Mouse (Mus musculus): ENCODE results near the gene Ros1. TPM values are rescaled to one million over a fixed set of nuclear protein-coding genes. Genes with fewer than 3 reads are reported as not detected.

Gene Ros1
- total and polyA plus RNA-seq, 3 experiments, result 0.02 TPM; not detected in 2

GRCm38 (mm10) chr10:52023213-52024052 is 171.6 kb downstream of the Ros1 start:
- Histone ChIP-seq H3K4me1 (ENCODE audit: control insufficient read depth, insufficient read depth, low read length) (no peaks in the 10 kb centered on the region), H3K4me3 (no peak overlapping the region), H3K79me2 (replicated peaks; ENCODE audit: control insufficient read depth, insufficient read depth, low read length) (no peaks in the 10 kb centered on the region), H3K36me3 (ENCODE audit: control insufficient read depth, insufficient read depth, low read length) (no peaks in the 10 kb centered on the region), H3K9ac (ENCODE audit: low read depth, low read length) (no peak overlapping the region), H3K27me3 (ENCODE audit: control insufficient read depth, insufficient read depth, low read length) (peaks cover 16% of the 10 kb centered on the region), H3K27ac (no peak overlapping the region)
- TF ChIP-seq CTCF (IDR thresholded peaks at IDR 0.05) (no peak), POLR2A (IDR thresholded peaks at IDR 0.05; ENCODE audit: insufficient read depth, low read depth, low read length) (no peak), EP300 (IDR thresholded peaks at IDR 0.05; ENCODE audit: insufficient read depth, low read depth, low read length) (no peak)
- intact Hi-C loops (cut with DNase I), result no loop called here
- DNase-seq, result peak; percentile 4 to 24
- WGBS, result 7% methylated on average over 17 of the region's 17 CpGs

GRCm38 (mm10) chr10:52022413-52023212 is 172.4 kb downstream of the Ros1 start, which contains the start of gene Vgll2:
Gene Vgll2 (plus strand): TSS chr10:52022502.
- no peaks in the 10 kb centered on the region for H3K36me3 ChIP-seq (ENCODE audit: control insufficient read depth, insufficient read depth, low read length)
- no peaks in the 10 kb centered on the region for H3K79me2 ChIP-seq (replicated peaks; ENCODE audit: control insufficient read depth, insufficient read depth, low read length)
- peak in 1 of 2 experiments; percentile 4 for DNase-seq
- H3K9ac ChIP-seq (ENCODE audit: low read depth, low read length), result no peak within 1 kb of the TSS
- H3K27ac ChIP-seq, result no peak within 1 kb of the TSS
- intact Hi-C loops (cut with DNase I), result no loop called here
- no peaks in the 10 kb centered on the region for H3K4me1 ChIP-seq (ENCODE audit: control insufficient read depth, insufficient read depth, low read length)
- peak within 1 kb of the TSS; percentile 26; the same call in 1 of the 2 replicates for H3K4me3 ChIP-seq
- peaks cover 12% of the 10 kb centered on the region for H3K27me3 ChIP-seq (ENCODE audit: control insufficient read depth, insufficient read depth, low read length)
- TF ChIP-seq EP300 (IDR thresholded peaks at IDR 0.05; ENCODE audit: insufficient read depth, low read depth, low read length), result no peak
- no peak for TF ChIP-seq POLR2A (IDR thresholded peaks at IDR 0.05; ENCODE audit: insufficient read depth, low read depth, low read length)
- no peak for TF ChIP-seq CTCF (IDR thresholded peaks at IDR 0.05)
- WGBS, result under 1% methylated on average over 60 of the region's 60 CpGs

DNA sequence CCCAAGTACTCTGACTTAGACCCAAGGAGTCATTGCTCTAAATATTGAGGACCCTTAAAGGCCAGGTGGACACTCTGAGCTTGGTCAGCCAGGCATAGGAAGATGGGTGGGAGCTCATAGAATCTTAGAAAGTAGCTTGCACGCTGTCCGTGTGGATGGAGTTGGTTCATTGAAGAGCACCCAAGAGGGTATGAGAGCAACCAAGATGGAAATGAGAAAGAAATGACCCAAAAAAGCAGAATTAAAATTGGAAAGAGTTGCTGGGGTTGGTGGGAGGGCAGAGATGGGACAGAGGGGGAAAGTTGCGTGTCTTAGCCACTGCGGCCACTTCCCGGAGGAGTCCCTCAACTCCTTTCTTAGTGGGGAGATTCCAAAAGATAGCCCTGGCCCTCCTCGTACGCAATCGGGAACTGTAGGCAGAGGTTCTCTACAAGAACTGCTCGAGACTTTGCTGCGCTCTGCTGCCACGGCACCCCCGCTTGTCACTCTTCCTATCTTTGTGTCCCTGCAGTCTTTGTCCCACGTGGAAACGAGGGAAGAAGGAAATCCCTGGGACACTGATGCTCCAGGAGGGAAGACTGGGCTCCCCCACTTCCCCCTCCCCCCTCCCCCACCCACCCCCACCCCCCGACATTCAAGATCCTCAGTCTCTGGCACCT is 173.2 kb downstream of the Ros1 start:
- intact Hi-C loops (cut with DNase I), result no loop called here
- Histone ChIP-seq H3K9ac (ENCODE audit: low read depth, low read length) (no peak overlapping the region), H3K27me3 (ENCODE audit: control insufficient read depth, insufficient read depth, low read length) (peaks cover 5% of the 10 kb centered on the region)

DNA sequence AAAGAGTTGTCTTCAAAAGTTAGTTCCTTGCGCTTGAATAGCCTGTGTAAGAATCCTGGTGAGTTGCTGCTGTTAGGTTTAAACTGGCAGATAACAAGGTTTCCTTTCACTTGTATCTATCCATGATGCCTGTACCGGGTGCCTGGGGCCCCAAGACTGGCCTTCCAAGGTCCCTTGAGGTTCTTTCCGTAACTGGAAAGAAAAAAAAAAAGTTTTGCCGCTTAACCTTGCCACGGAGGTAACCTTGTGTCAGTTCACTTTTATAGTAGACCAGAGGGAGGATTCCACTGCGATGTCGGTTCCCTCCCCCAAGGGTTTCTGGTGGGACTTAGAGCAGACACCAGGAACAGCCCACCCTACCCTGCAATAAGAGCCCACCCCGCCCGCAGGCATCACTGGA is 173.8 kb downstream of the Ros1 start:
- intact Hi-C loops (cut with DNase I), result no loop called here
- DNase-seq, result no peak
- no peak overlapping the region for H3K4me3 ChIP-seq
- no peak overlapping the region for H3K9ac ChIP-seq (ENCODE audit: low read depth, low read length)
- H3K27ac ChIP-seq, result no peak overlapping the region
- TF ChIP-seq CTCF (IDR thresholded peaks at IDR 0.05), result no peak
- no peak for TF ChIP-seq POLR2A (IDR thresholded peaks at IDR 0.05; ENCODE audit: insufficient read depth, low read depth, low read length)
- TF ChIP-seq EP300 (IDR thresholded peaks at IDR 0.05; ENCODE audit: insufficient read depth, low read depth, low read length), result no peak
- H3K79me2 ChIP-seq (replicated peaks; ENCODE audit: control insufficient read depth, insufficient read depth, low read length), result no peaks in the 10 kb centered on the region
- no peaks in the 10 kb centered on the region for H3K36me3 ChIP-seq (ENCODE audit: control insufficient read depth, insufficient read depth, low read length)
- 7% methylated on average over 9 of the region's 9 CpGs for WGBS
- no peaks in the 10 kb centered on the region for H3K4me1 ChIP-seq (ENCODE audit: control insufficient read depth, insufficient read depth, low read length)
- H3K27me3 ChIP-seq (ENCODE audit: control insufficient read depth, insufficient read depth, low read length), result peaks cover 3% of the 10 kb centered on the region

More for the DNA sequence above, 173.2 kb downstream of the Ros1 start:
- Histone ChIP-seq H3K27ac (no peak overlapping the region), H3K79me2 (replicated peaks; ENCODE audit: control insufficient read depth, insufficient read depth, low read length) (no peaks in the 10 kb centered on the region), H3K4me3 (no peak overlapping the region), H3K36me3 (ENCODE audit: control insufficient read depth, insufficient read depth, low read length) (no peaks in the 10 kb centered on the region), H3K4me1 (ENCODE audit: control insufficient read depth, insufficient read depth, low read length) (no peaks in the 10 kb centered on the region)
- TF ChIP-seq CTCF (IDR thresholded peaks at IDR 0.05), result no peak
- 2% methylated on average over 15 of the region's 15 CpGs for WGBS
- DNase-seq, result no peak

- intact Hi-C loops (cut with DNase I), result no loop called here
- no peak for TF ChIP-seq CTCF (IDR thresholded peaks at IDR 0.05)
- TF ChIP-seq EP300 (IDR thresholded peaks at IDR 0.05; ENCODE audit: insufficient read depth, low read depth, low read length), result no peak
- TF ChIP-seq POLR2A (IDR thresholded peaks at IDR 0.05; ENCODE audit: insufficient read depth, low read depth, low read length), result no peak
- no peak for DNase-seq
- no peak overlapping the region for H3K4me3 ChIP-seq
- peaks cover 3% of the 10 kb centered on the region for H3K27me3 ChIP-seq (ENCODE audit: control insufficient read depth, insufficient read depth, low read length)
- H3K36me3 ChIP-seq (ENCODE audit: control insufficient read depth, insufficient read depth, low read length), result no peaks in the 10 kb centered on the region
- 74% methylated on average over 1 of the region's 1 CpGs for WGBS
- H3K27ac ChIP-seq, result no peak overlapping the region
- no peaks in the 10 kb centered on the region for H3K4me1 ChIP-seq (ENCODE audit: control insufficient read depth, insufficient read depth, low read length)
- H3K79me2 ChIP-seq (replicated peaks; ENCODE audit: control insufficient read depth, insufficient read depth, low read length), result no peaks in the 10 kb centered on the region
- no peak overlapping the region for H3K9ac ChIP-seq (ENCODE audit: low read depth, low read length)
Observed at GRCm38 (mm10) chr10:52018471-52018870, 176.6 kb downstream of the Ros1 start.

Small RNA genes lying within 50 kb of the gene (microRNA-seq; reads per million reads assigned to microRNA genes)
- 0 reads per million in 2 experiments for gene Gm24084

Other genes starting within 250 kb of the Ros1 start
- under 1 TPM; 0.39 to 0.41 TPM for gene Vgll2, start 172.7 kb downstream of the Ros1 start, total RNA-seq (2021)
- 0.10 and 0.18 TPM in 2 replicates for gene Vgll2, start 172.7 kb downstream of the Ros1 start, polyA plus RNA-seq (2012; rRNA removed)
- gene Dcbld1, start 38.4 kb upstream of the Ros1 start, total RNA-seq (2021), result 1 to 10 TPM; 4.2 to 4.9 TPM
- 2.7 and 3.3 TPM in 2 replicates for gene Dcbld1, start 38.4 kb upstream of the Ros1 start, polyA plus RNA-seq (2012; rRNA removed)
- not detected for gene Gm26741, start 163.5 kb upstream of the Ros1 start, total RNA-seq (2021)
- gene Gm26741, start 163.5 kb upstream of the Ros1 start, polyA plus RNA-seq (2012; rRNA removed), result not detected in 2 replicates
- gene Gopc, start 186.9 kb upstream of the Ros1 start, total RNA-seq (2021), result 10 to 100 TPM; 11.9 to 12.0 TPM
- gene Gopc, start 186.9 kb upstream of the Ros1 start, polyA plus RNA-seq (2012; rRNA removed), result 4.2 and 7.6 TPM in 2 replicates
- gene Nepn, start 193.7 kb upstream of the Ros1 start, total RNA-seq (2021), result under 1 TPM; 0.59 to 0.63 TPM
- gene Nepn, start 193.7 kb upstream of the Ros1 start, polyA plus RNA-seq (2012; rRNA removed), result 1.2 and 2.1 TPM in 2 replicates
- gene Nus1, start 222.3 kb upstream of the Ros1 start, total RNA-seq (2021), result 10 to 100 TPM; 33.4 to 36.8 TPM
- 8.0 and 13.9 TPM in 2 replicates for gene Nus1, start 222.3 kb upstream of the Ros1 start, polyA plus RNA-seq (2012; rRNA removed)

All from heart, adult 2 months (tissue).